Mouse (Mus musculus) MEL (cell line): ENCODE measurements around the gene Iyd. TPM values are rescaled to one million over a fixed set of nuclear protein-coding genes. Genes with fewer than 3 reads are reported as not detected.

Experiments used
- DNase-seq: peaks from one replicate; pipeline ENCODE4 v3.0.0; 2011; ENCODE audit warnings: low read depth, low spot score
- H3K27ac ChIP-seq: 2 replicates; pipeline ENCODE4 v1.5.1; 2012; ENCODE audit warnings: low read depth, mild to moderate bottlenecking, control low read depth, low read length, moderate library complexity; ENCODE audit not compliant: control insufficient read depth
- H3K27me3 ChIP-seq, 2 experiments: fragments of 150-350 bp in 1 of 2; sonication (generic) in 1 of 2; 2 replicates each; pipeline ENCODE4 v1.6.1; 2012; ENCODE audit warnings: low read length in 2 of 2, mild to moderate bottlenecking in 2 of 2, improper control_type of control experiment in 1 of 2, moderate library complexity in 1 of 2; ENCODE audit not compliant: insufficient read depth in 2 of 2, control insufficient read depth in 1 of 2
- H3K36me3 ChIP-seq, 2 experiments: 2 replicates each; pipeline ENCODE4 v1.6.1; 2012 to 2014; ENCODE audit warnings: low read length in 2 of 2, improper control_type of control experiment in 1 of 2, inconsistent platforms in 1 of 2, mild to moderate bottlenecking in 1 of 2; ENCODE audit not compliant: insufficient read depth in 2 of 2, control insufficient read depth in 1 of 2
- H3K4me1 ChIP-seq, 2 experiments: fragments of 150-350 bp in 1 of 2; sonication (generic) in 1 of 2; 2 replicates each; pipeline ENCODE4 v1.6.1; 2012; ENCODE audit warnings: low read length in 2 of 2, improper control_type of control experiment in 1 of 2, mild to moderate bottlenecking in 1 of 2; ENCODE audit not compliant: insufficient read depth in 2 of 2, control insufficient read depth in 1 of 2
- H3K4me3 ChIP-seq, 2 experiments: fragments of 150-350 bp in 1 of 2; sonication (generic) in 1 of 2; 2 replicates each; pipeline ENCODE4 v1.5.1; 2012; ENCODE audit warnings: low read depth in 2 of 2, low read length in 2 of 2, mild to moderate bottlenecking in 2 of 2, moderate library complexity in 2 of 2, control low read depth in 1 of 2, improper control_type of control experiment in 1 of 2; ENCODE audit not compliant: control insufficient read depth in 1 of 2, insufficient read depth in 1 of 2
- H3K79me2 ChIP-seq: 2 replicates; pipeline ENCODE4 v1.6.1; 2012; ENCODE audit warnings: mild to moderate bottlenecking, low read length, moderate library complexity; ENCODE audit not compliant: control insufficient read depth, poor library complexity, insufficient read depth
- H3K9ac ChIP-seq: 2 replicates; pipeline ENCODE4 v1.6.1; 2012; ENCODE audit warnings: low read depth, mild to moderate bottlenecking, control low read depth, low read length, moderate library complexity; ENCODE audit not compliant: control insufficient read depth, poor library complexity, severe bottlenecking
- H3K9me3 ChIP-seq: fragments of 150-350 bp; sonication (generic); replicated peaks from 2 replicates; pipeline ENCODE4 v1.6.1; 2012; ENCODE audit warnings: mild to moderate bottlenecking, low read length, improper control_type of control experiment, moderate library complexity; ENCODE audit not compliant: insufficient read depth
- CHD2 ChIP-seq: IDR thresholded peaks from 2 replicates; pipeline ENCODE4 v1.6.1; 2011; ENCODE audit warnings: low read length, improper control_type of control experiment
- CTCF ChIP-seq, 3 experiments: IDR thresholded peaks in 2 of 3; conservative IDR thresholded peaks in 1 of 3; 2 replicates each; pipeline ENCODE4 v1.5.1; 2011 to 2012; ENCODE audit warnings: low read length in 3 of 3, low read depth in 2 of 3, mild to moderate bottlenecking in 2 of 3, improper control_type of control experiment in 1 of 3, inconsistent platforms in 1 of 3, mixed read lengths in 1 of 3, moderate library complexity in 1 of 3; ENCODE audit not compliant: control insufficient read depth in 1 of 3, insufficient read depth in 1 of 3, poor library complexity in 1 of 3, severe bottlenecking in 1 of 3
- KAT2A ChIP-seq: conservative IDR thresholded peaks from 2 replicates; pipeline ENCODE4 v1.6.1; 2012; ENCODE audit warnings: low read depth, low read length, improper control_type of control experiment, inconsistent platforms
- MAX ChIP-seq: IDR thresholded peaks from 2 replicates; pipeline ENCODE4 v1.6.1; 2011; ENCODE audit warnings: low read length, improper control_type of control experiment
- MYB ChIP-seq: IDR thresholded peaks from 2 replicates; pipeline ENCODE4 v1.6.1; 2011; ENCODE audit warnings: mild to moderate bottlenecking, low read depth, low read length, improper control_type of control experiment
- NELFE ChIP-seq: IDR thresholded peaks from 2 replicates; pipeline ENCODE4 v1.6.1; 2011; ENCODE audit warnings: low read depth, low read length, improper control_type of control experiment
- NRF1 ChIP-seq: IDR thresholded peaks from 2 replicates; pipeline ENCODE4 v1.6.1; 2014; ENCODE audit warnings: low read depth, mild to moderate bottlenecking, inconsistent platforms, low read length, improper control_type of control experiment, moderate library complexity; ENCODE audit not compliant: poor library complexity, insufficient read depth, severe bottlenecking
- POLR2AphosphoS2 ChIP-seq: IDR thresholded peaks from 2 replicates; pipeline ENCODE4 v1.6.1; 2011; ENCODE audit warnings: low read length, improper control_type of control experiment
- RAD21 ChIP-seq: IDR thresholded peaks from 2 replicates; pipeline ENCODE4 v1.6.1; 2011; ENCODE audit warnings: mild to moderate bottlenecking, low read depth, low read length, improper control_type of control experiment
- SMC3 ChIP-seq: IDR thresholded peaks from 2 replicates; pipeline ENCODE4 v1.6.1; 2011; ENCODE audit warnings: low read depth, low read length, improper control_type of control experiment
- TCF12 ChIP-seq: IDR thresholded peaks from 2 replicates; pipeline ENCODE4 v1.6.1; 2014; ENCODE audit warnings: low read depth, mild to moderate bottlenecking, inconsistent platforms, low read length, improper control_type of control experiment, moderate library complexity
- UBTF ChIP-seq: IDR thresholded peaks from 2 replicates; pipeline ENCODE4 v1.6.1; 2012; ENCODE audit warnings: low read depth, mild to moderate bottlenecking, inconsistent platforms, low read length, improper control_type of control experiment, moderate library complexity, borderline replicate concordance; ENCODE audit not compliant: insufficient read depth
- USF2 ChIP-seq, 2 experiments: IDR thresholded peaks; 2 replicates each; pipeline ENCODE4 v1.6.1; 2011 to 2012; ENCODE audit warnings: improper control_type of control experiment in 2 of 2, low read length in 2 of 2, borderline replicate concordance in 1 of 2, inconsistent platforms in 1 of 2, low read depth in 1 of 2, mild to moderate bottlenecking in 1 of 2; ENCODE audit not compliant: insufficient read depth in 1 of 2
- ZC3H11A ChIP-seq: IDR thresholded peaks from 2 replicates; pipeline ENCODE4 v1.6.1; 2012; ENCODE audit warnings: low read depth, mild to moderate bottlenecking, inconsistent platforms, low read length, improper control_type of control experiment
- ZKSCAN1 ChIP-seq: IDR thresholded peaks from 2 replicates; pipeline ENCODE4 v1.6.1; 2012; ENCODE audit warnings: low read depth, mild to moderate bottlenecking, inconsistent platforms, low read length, improper control_type of control experiment, moderate library complexity
- ZMIZ1 ChIP-seq: IDR thresholded peaks from 2 replicates; pipeline ENCODE4 v1.6.1; 2012; ENCODE audit warnings: low read depth, mild to moderate bottlenecking, inconsistent platforms, low read length, improper control_type of control experiment, moderate library complexity
- ZNF384 ChIP-seq: IDR thresholded peaks from 2 replicates; pipeline ENCODE4 v1.6.1; 2012; ENCODE audit warnings: low read depth, mild to moderate bottlenecking, inconsistent platforms, low read length, improper control_type of control experiment
- polyA plus RNA-seq, 2 experiments: library from polyadenylated mRNA; stranded (reverse) in 1 of 2; unstranded in 1 of 2; fragments of >175 nt in 1 of 2; fragments of >200 nt in 1 of 2; gene quantifications; 2 replicates each; pipeline versions ENCODE4 v1.2.1 to v1.2.4; 2012; ENCODE audit warnings: low replicate concordance in 2 of 2, low read depth in 1 of 2; ENCODE audit not compliant: insufficient read length in 2 of 2, insufficient read depth in 1 of 2, missing spikeins in 1 of 2
- total RNA-seq: library from RNA; depleted of rRNA; stranded (reverse); fragments of 300-350 nt; gene quantifications from 2 replicates; pipeline ENCODE4 v1.2.3, GENCODE M21; 2012

Iyd gene
- total and polyA plus RNA-seq, 3 experiments = not detected

DNA sequence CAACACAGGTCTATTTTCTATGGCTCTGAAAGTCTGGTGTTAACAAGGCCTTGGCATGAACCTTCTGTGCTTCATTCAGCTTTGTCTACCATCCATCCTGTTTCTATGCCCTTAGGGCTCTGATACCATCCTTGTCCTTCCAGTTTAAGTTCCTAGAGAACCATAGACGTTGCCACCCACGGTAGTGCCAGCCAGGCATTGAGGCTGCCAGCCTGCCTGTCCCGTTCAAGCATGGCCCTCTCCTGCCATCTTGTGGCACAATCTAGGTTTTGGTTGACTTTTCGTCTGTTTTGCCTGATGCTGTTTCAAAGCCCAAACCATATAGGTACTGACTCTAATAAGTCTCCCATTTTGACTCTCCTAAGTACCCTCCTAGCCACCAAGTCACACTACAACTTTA, 8.7 kb upstream of the Iyd start:
- H3K27me3 ChIP-seq = no peaks in the 10 kb centered on the region
- H3K4me1 ChIP-seq = no peaks in the 10 kb centered on the region
- H3K4me3 ChIP-seq = no peak overlapping the region
- peak; percentile 69 for DNase-seq
- TF ChIP-seq ZKSCAN1 (no peak), ZNF384 (no peak), RAD21 (peak; percentile 91), CTCF (IDR thresholded peaks at IDR 0.05 in 2 of 3, conservative IDR thresholded peaks at IDR 0.05 in 1 of 3; ENCODE audit: control insufficient read depth in 1 of 3, insufficient read depth in 1 of 3, low read depth in 2 of 3, low read length in 3 of 3, poor library complexity in 1 of 3, severe bottlenecking in 1 of 3) (peak; percentile 62 to 84 (median 76)), POLR2AphosphoS2 (no peak), MAX (no peak), UBTF (no peak), USF2 (IDR thresholded peaks at IDR 0.05; ENCODE audit: borderline replicate concordance in 1 of 2, insufficient read depth in 1 of 2, low read depth in 1 of 2, low read length in 2 of 2) (no peak), ZMIZ1 (no peak), KAT2A (no peak), SMC3 (peak; percentile 89), ZC3H11A (peak; percentile 75), TCF12 (no peak), CHD2 (no peak), NELFE (no peak), NRF1 (no peak)
- no peaks in the 10 kb centered on the region for H3K79me2 ChIP-seq
- no peak overlapping the region for H3K9ac ChIP-seq
- H3K36me3 ChIP-seq = no peaks in the 10 kb centered on the region; a peak in 1 of 4 replicates
- H3K9me3 ChIP-seq = no peaks in the 10 kb centered on the region
- no peak overlapping the region for H3K27ac ChIP-seq

DNA sequence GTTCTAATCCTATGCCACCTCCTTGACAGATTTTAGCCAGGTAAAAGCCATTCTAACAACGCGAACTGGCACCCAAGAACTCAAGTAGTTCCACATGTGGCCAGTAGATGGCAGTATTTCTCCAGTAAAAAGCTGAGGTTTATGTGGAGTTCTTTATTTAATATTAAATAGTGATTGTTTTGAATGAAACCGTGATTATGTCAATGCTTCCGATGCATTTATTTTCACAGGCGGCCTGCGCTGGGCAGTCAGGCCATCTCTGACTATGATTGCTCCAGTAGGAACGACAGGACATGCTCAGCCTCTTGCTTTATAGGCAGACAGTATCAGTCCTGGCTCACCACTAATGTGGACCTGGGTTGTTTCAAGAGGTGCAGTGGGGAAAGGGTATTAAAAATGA, 5.6 kb upstream of the Iyd start:
- no peak overlapping the region for H3K4me3 ChIP-seq
- TF ChIP-seq RAD21 (peak; percentile 72), MYB (no peak), SMC3 (peak; percentile 63), ZKSCAN1 (no peak), CTCF (IDR thresholded peaks at IDR 0.05 in 2 of 3, conservative IDR thresholded peaks at IDR 0.05 in 1 of 3; ENCODE audit: control insufficient read depth in 1 of 3, insufficient read depth in 1 of 3, low read depth in 2 of 3, low read length in 3 of 3, poor library complexity in 1 of 3, severe bottlenecking in 1 of 3) (peak; percentile 29 to 65 (median 31); a peak in 5 of 6 replicates), ZC3H11A (peak; percentile 42)
- H3K27ac ChIP-seq = no peak overlapping the region

More for the DNA sequence above, 5.6 kb upstream of the Iyd start:
- H3K36me3 ChIP-seq = no peaks in the 10 kb centered on the region; a peak in 1 of 4 replicates
- H3K4me1 ChIP-seq = no peaks in the 10 kb centered on the region
- no peaks in the 10 kb centered on the region for H3K79me2 ChIP-seq
- no peak overlapping the region for H3K9ac ChIP-seq
- DNase-seq = peak; percentile 46
- no peaks in the 10 kb centered on the region for H3K9me3 ChIP-seq
- H3K27me3 ChIP-seq = no peaks in the 10 kb centered on the region; a peak in 1 of 4 replicates
